Mouse (Mus musculus): Measurements from ENCODE around the gene Ptp4a2.
"Not testable (repeated sequence)": the region's sequence is repeated elsewhere in the genome, so short reads cannot be mapped to it uniquely, and the experiment has no call there.

Ptp4a2 gene

GRCm38 (mm10) chr4:129890094-129890493 is 79.1 kb downstream of the Ptp4a2 start:
- DNase-seq, result no peak

- DNase-seq, result no peak
These were observed 83.8 kb downstream of the Ptp4a2 start for GRCm38 (mm10) chr4:129894861-129895260.

- not testable (repeated sequence) for DNase-seq
These were observed 87.8 kb downstream of the Ptp4a2 start for GRCm38 (mm10) chr4:129898815-129899214.

All from thymus, postnatal 25 days (tissue).